Mouse (Mus musculus) liver (tissue): ENCODE measurements around the gene Cntnap5b.

Experiments
- DNase-seq: peaks from one replicate; pipeline ENCODE4 v3.0.0-alpha.2; 2020; ENCODE audit warnings: mixed read lengths

Gene Cntnap5b

DNA sequence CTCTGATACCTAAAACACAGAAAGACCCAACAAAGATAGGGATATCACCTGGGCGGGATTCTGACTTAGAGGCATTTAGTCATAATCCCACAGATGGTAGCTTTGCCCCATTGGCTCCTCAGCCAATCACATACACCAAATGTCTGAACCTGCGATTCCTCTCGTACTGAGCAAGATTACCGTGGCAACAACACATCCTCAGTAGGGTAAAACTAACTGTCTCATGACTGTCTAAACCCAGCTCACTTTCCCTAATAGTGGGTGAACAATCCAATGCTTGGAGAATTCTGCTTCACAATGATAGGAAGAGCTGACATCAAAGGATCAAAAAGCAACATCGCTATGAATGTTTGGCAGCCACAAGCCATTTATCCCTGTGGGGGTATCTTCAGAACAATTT, 407.5 kb downstream of the Cntnap5b start:
- peak; percentile 76 for DNase-seq

DNA sequence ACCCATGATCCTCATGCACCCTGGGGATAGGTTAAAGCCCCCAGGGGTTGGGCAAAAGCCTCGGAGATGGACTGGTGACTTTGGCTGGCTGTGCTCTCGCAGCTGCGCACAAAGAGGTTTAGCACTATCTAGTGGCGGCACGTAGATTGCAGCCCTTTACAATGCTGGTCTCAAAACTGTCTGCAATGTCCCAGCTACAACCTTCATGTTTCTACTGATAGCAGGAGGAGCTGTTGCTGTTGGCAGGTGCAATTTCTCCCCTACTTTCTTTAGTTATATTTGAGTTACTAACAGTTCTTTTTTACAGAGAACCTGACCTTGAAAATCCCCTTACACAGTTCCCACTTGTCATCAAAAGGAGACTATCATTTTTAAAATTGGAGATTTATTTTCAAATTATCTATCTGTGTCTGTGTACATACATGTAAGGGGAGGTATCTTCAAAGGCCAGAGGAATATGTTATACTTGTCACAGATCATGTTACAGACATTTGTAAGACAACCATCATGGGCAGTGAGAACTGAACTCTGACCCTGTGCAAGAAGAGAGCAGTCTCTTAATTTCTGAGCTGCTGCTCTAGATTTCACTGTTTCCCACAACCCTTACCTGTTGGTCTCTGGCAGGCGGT, 459.5 kb downstream of the Cntnap5b start:
- DNase-seq = no peak

DNA sequence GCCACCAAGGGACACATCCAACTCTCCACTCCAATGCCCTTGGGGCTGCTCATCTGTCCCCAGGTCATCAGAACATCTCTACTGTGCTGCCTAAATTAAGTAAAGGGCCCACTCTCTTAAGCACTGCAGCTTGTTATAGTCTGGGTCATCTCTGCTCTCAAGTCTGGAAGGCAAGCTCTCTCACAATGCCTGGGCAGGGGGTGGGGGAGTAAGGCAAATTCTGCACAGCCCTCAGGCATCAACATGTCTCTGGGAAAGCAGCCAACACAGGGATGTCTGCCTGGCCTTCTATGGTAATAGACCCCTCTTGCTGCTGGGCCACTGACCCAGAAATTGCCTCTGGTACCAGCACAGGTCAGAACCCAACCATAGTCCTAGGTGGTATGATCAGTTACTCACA, 479.4 kb downstream of the Cntnap5b start:
- DNase-seq = no peak

DNA sequence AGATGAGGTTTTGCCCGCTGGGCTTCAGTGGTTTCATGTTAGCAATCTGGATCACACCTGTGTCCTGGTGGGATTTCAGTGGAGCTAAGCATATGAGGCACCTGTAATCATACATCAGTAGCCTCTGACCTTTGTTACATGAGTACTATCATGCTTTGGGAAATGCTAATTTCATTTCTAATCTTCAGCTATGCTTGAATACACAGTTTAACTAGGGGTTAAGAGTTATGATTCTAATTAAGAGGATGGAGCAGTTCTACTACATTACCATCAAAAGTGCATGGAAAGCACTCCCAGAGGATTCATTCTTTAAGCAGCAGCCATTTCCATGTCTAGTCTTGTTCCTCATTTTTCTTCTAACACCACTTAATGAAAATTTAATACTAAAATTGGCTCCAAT, 538.1 kb downstream of the Cntnap5b start:
- no peak for DNase-seq

DNA sequence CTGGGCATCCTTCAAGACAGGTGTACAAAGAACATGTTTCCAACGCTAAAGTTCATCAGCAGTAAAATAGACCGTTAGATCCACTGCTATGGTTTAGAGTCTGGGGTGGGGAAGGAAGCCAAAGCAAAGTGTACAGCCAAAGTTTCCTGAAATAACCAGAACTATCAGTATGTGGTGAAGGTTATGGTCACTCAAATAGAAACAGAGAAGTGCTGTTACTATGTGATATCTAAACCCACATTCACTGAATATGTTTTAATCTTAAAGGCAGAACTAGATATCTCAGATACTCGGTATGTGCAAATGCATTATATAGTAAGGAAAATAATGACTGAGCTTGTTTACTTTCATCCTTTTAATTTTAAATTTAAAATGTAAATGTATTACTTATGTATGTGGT, 558.5 kb downstream of the Cntnap5b start:
- DNase-seq = no peak

DNA sequence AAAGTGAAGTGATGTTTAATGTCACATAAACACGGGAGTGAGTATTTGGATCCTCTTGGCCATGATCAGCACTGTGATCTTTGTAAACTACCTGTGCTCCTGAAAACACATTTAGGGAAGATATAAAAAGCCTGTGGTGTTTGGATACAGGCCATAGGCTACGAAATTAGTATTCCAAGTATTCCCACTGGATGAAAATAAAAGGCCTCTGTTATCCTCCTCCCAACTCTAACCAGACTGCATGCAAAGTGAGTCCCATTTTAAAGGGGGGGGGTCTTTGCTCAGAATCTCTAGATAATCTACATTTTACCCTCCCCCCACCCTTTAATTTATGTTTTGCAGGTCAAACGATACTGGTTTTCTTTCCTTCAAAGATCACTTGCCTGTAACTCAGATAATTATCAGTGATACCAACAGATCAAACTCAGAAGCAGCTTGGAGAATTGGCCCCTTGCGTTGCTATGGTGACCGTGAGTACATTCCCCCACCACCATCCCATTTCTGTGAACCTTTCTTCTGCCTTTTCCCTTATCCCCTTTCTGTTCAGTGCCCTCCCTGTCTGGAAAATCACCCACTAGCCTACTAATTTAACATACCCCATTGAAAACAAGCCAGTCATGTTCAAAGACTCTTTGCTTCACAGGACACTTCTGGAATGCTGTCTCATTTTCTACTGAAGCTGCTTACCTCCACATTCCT, 597.0 kb downstream of the Cntnap5b start:
- DNase-seq = no peak

DNA sequence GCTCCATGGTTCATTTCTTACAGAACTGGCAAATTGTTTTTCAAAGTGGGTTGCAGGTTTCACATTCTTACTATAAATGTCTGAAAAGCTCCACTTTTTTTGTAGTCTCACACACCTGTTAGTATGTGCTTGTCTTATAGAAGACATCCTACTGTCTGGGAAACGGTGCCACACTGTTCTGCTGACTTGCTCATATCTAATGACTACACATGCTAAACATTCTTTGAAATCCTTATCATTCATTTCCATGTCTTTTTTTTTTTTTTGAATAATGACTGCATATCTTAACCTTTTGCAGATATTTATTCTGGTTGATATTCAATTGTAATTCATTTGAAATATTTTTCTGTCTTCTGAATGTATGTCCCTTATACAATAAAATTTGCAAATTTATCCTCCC, 613.7 kb downstream of the Cntnap5b start:
- DNase-seq = no peak

DNA sequence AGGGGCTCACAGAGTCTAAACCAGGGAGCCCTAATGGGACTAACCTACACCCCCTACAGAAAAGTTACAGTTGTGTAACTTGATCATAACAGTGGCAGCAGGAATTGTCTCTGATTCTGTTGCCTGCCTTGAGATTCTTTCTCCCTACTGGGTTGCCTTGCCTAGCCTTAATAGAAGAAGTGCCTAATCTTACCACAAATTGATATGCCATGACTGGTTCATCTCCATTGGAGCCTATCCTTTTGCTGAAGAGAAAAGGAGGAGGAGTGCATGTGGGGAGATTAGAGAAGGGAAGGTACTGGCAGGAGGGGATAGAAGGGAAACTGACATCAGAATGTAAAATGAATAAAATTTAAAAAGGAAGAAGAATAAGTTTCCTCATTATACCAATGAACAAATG, 621.5 kb downstream of the Cntnap5b start:
- no peak for DNase-seq

DNA sequence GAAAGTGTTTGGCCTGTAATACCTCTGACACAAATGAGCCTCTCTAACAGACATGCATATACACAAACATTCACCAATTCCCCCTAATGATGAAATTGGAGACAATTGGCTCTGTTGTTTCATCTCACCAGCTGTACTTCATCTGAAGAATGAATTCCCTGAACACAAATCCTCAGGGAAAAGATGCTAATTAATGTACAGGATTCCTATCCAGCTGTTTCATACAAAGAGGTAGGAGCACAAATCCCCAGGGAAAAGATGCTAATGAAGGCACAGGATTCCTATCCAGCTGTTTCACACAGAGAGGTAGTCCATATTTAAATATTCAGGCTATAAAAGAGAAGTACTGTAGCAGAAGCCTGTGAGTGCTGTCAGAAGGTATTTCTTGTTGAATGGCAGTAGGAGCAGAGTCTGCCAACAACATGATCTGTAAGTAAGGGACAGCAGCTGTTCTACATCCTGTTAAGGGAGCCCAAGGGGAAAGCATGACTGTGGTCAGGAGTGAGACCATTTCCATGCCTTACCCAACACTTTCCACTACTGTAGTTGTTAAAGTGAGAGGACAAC, 644.2 kb downstream of the Cntnap5b start:
- no peak for DNase-seq

DNA sequence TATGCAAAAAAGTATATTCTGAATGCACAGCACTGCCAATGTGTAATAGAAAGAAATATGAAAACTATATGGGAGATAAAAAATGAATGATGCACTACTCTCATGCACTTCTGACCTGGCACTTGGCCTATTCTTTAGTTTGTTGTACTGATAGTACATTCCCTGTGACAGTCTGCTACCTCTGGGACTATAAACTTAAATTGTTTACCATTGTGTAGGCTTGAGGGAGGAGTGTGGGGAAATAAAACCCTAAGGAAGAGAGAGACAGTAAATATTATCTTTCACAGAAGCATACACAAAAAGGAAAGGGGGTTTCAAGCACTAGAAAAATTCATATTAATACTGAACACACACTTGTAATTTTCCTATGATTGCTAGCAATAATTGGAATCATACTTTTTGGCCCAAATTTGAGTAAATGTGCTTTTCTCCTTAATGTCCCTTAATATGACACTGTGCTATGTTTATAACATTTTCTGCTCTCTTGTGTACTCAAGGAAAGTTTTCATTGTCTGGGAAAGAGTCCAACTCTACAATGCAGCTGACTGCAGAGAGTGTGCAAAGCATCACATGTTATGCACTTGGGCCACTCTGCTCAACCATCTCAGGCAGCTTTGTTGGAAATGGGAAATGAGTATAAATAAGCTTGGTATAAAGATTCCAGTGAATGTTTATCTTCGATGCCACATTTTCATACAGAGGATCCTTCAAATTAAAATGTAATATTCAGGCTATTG, 657.6 kb downstream of the Cntnap5b start:
- DNase-seq = no peak

DNA sequence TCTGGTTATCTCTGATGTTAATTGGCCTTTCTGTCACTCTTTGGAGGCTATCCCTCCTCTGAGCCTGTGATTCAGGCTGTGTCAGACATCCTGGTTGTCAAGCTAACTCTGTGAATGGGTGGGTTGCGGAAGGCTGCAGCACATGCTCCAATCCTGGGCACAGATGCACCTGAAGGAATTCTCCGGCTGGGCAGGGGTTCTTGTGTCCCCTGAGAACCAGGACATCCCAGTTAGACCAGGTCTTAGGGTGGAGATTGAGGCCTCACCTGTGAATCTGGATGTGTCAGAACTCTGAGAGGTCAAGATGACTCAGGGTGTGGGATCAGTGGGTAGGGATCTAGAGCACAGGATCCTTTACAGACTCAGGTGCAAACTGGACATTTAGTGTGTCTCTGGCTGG, 691.3 kb downstream of the Cntnap5b start:
- no peak for DNase-seq

DNA sequence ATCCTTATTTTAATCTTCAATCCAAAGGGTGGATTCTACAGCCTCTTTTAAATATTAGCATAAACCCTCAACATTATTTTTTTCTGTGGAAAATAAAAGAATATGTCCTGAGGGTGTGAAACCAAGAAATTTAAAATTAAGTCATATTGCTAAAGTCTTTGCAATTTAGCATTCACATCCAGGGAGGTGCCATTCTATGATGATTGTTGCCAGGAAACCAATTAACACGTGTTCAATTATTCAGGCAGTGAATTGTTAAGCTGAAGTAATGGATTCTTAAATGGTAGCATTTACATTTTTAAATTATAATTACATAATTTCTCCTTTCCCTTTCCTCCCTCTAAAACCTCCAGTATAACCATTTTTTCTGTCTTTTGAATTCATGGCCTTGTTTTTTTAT, 692.7 kb downstream of the Cntnap5b start:
- no peak for DNase-seq

DNA sequence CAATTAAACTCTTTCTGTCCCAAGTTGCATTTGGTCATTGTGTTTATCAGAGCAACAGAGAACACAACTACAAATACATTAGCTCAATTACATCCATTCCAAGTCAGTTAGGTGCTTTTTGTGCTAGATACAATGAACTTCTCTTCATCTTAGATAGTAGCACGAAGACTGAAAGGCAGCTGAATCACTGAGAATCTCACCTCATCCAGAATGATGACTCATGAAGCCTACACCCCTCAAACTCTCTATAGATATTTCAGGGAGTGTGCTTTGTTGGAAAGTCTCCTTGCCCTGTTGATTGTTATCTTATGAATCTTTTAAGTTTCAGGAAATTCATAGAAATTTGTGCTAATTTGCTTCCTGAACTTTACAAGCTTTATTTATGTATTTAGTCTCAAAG, 695.0 kb downstream of the Cntnap5b start:
- DNase-seq = no peak

DNA sequence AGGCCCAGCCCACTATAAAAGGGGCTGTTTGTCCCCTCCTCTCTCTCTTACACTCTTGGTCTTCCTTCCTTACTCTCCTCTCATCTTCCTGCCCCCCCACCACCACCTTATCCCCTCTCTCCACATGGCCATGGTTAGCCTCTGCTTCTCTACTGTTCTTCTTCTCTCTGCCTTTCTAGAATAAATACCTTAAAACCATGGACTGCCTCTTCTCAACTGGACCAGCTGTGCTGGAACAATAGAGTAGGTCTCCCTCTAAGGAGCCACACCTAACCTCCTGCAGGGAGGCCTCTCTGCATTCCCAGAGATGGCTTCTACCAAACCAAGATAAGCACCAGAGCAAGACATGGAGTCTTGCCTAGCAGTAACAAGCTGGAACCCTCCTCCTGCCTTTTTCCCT, 737.3 kb downstream of the Cntnap5b start:
- DNase-seq = no peak
